10 mouse cellular contexts compared by ENCODE assay signal in genomic region chrX:57431610-57432009, GRCm38 (mm10). TPM values are rescaled to one million over a fixed set of nuclear protein-coding genes. Genes with fewer than 3 reads are reported as not detected.
DNase-seq lines count a peak whose midpoint lies in the region; ATAC-seq and TF ChIP-seq lines count a peak whose summit lies in the region.
"Had no signal": no experiment of that assay in that cellular context is flagged by ENCODE, and none has a peak within 500 bp of the region (broad histone marks: within the 10 kb centered on the region; RNA-seq: fewer than 3 reads in every experiment).

No protein-coding gene starts in this region.

- H3K4me2 ChIP-seq in hindbrain, postnatal 0 days (ENCODE audit: low read depth, low read length), result no peak overlapping the region
- no peak overlapping the region for H3K4me2 ChIP-seq in hindbrain, embryonic 12.5 days (replicated peaks)
- H3K4me2 ChIP-seq in midbrain, embryonic 11.5 days, result no peak overlapping the region
- H3K4me2 ChIP-seq in midbrain, embryonic 15.5 days, result no peak overlapping the region
- H3K4me2 ChIP-seq: limb, embryonic 12.5 days had no signal

- H3K9me3 ChIP-seq in hindbrain, postnatal 0 days (ENCODE audit: low read length), result no peaks in the 10 kb centered on the region
- no peaks in the 10 kb centered on the region for H3K9me3 ChIP-seq in hindbrain, embryonic 12.5 days (replicated peaks)
- H3K9me3 ChIP-seq in midbrain, embryonic 11.5 days (ENCODE audit: control insufficient read depth, low read length), result no peaks in the 10 kb centered on the region
- no peaks in the 10 kb centered on the region for H3K9me3 ChIP-seq in midbrain, embryonic 15.5 days
- H3K9me3 ChIP-seq: forebrain, embryonic 10.5 days; limb, embryonic 12.5 days had no signal

- H3K36me3 ChIP-seq in hindbrain, postnatal 0 days (ENCODE audit: insufficient read depth, low read length), result no peaks in the 10 kb centered on the region
- H3K36me3 ChIP-seq in hindbrain, embryonic 12.5 days, result no peaks in the 10 kb centered on the region
- H3K36me3 ChIP-seq in midbrain, embryonic 11.5 days (ENCODE audit: control insufficient read depth, insufficient read depth, low read length), result no peaks in the 10 kb centered on the region
- no peaks in the 10 kb centered on the region for H3K36me3 ChIP-seq in midbrain, embryonic 15.5 days (replicated peaks)
- H3K36me3 ChIP-seq: forebrain, embryonic 10.5 days; limb, embryonic 12.5 days had no signal

- no peak overlapping the region for H3K9ac ChIP-seq in hindbrain, postnatal 0 days (replicated peaks; ENCODE audit: low read length)
- H3K9ac ChIP-seq in hindbrain, embryonic 12.5 days, result no peak overlapping the region
- H3K9ac ChIP-seq in midbrain, embryonic 11.5 days (ENCODE audit: low read length), result no peak overlapping the region
- H3K9ac ChIP-seq in midbrain, embryonic 15.5 days, result no peak overlapping the region
- H3K9ac ChIP-seq: limb, embryonic 12.5 days had no signal

- ATAC-seq in hindbrain, postnatal 0 days, result no peak
- no peak for ATAC-seq in hindbrain, embryonic 12.5 days (ENCODE audit: low FRiP score)
- no peak for ATAC-seq in midbrain, embryonic 11.5 days (ENCODE audit: low FRiP score)
- no peak for ATAC-seq in midbrain, embryonic 15.5 days (replicated peaks)

- no peak overlapping the region for H3K4me3 ChIP-seq in hindbrain, postnatal 0 days (ENCODE audit: low read length)
- H3K4me3 ChIP-seq in hindbrain, embryonic 12.5 days, result no peak overlapping the region
- H3K4me3 ChIP-seq in midbrain, embryonic 11.5 days (ENCODE audit: low read depth, low read length), result no peak overlapping the region
- H3K4me3 ChIP-seq in midbrain, embryonic 15.5 days, result no peak overlapping the region
- H3K4me3 ChIP-seq: forebrain, embryonic 10.5 days; limb, embryonic 12.5 days had no signal

- TF ChIP-seq CTCF in hindbrain, postnatal 0 days (IDR thresholded peaks at IDR 0.05; ENCODE audit: low read depth), result peak; percentile 60
- no peak for TF ChIP-seq CTCF in brain, embryonic 14.5 days (IDR thresholded peaks at IDR 0.05; ENCODE audit: borderline replicate concordance, extremely low read depth, insufficient read depth, insufficient read length)

- DNase-seq in hindbrain, postnatal 0 days (ENCODE audit: low spot score), result peak; percentile 61
- DNase-seq in midbrain, embryonic 11.5 days (ENCODE audit: low spot score, missing footprints), result peak; percentile 87
- DNase-seq in brain, embryonic 14.5 days (ENCODE audit: low read depth), result peak; percentile 32
- no peak for DNase-seq in testis, postnatal 14 days (ENCODE audit: low spot score)
- no peak for DNase-seq in layer of hippocampus, postnatal 25 days (ENCODE audit: extremely low spot score in 1 of 2, low spot score in 1 of 2)

- H3K27me3 ChIP-seq in hindbrain, postnatal 0 days (ENCODE audit: insufficient read depth, low read length), result no peaks in the 10 kb centered on the region
- H3K27me3 ChIP-seq in hindbrain, embryonic 12.5 days, result no peaks in the 10 kb centered on the region
- no peaks in the 10 kb centered on the region for H3K27me3 ChIP-seq in midbrain, embryonic 11.5 days (ENCODE audit: control insufficient read depth, insufficient read depth, low read length)
- H3K27me3 ChIP-seq in midbrain, embryonic 15.5 days (replicated peaks), result no peaks in the 10 kb centered on the region
- H3K27me3 ChIP-seq: limb, embryonic 12.5 days had no signal

- no peaks in the 10 kb centered on the region for H3K4me1 ChIP-seq in hindbrain, postnatal 0 days (ENCODE audit: insufficient read depth, low read length)
- H3K4me1 ChIP-seq in hindbrain, embryonic 12.5 days, result no peaks in the 10 kb centered on the region
- H3K4me1 ChIP-seq in midbrain, embryonic 11.5 days (ENCODE audit: control insufficient read depth, insufficient read depth, low read length), result no peaks in the 10 kb centered on the region
- no peaks in the 10 kb centered on the region for H3K4me1 ChIP-seq in midbrain, embryonic 15.5 days
- H3K4me1 ChIP-seq: forebrain, embryonic 10.5 days; limb, embryonic 12.5 days had no signal

- H3K27ac ChIP-seq in hindbrain, postnatal 0 days, result no peak overlapping the region
- H3K27ac ChIP-seq in hindbrain, embryonic 12.5 days, result no peak overlapping the region
- H3K27ac ChIP-seq in midbrain, embryonic 11.5 days (ENCODE audit: low read depth, low read length), result no peak overlapping the region
- no peak overlapping the region for H3K27ac ChIP-seq in midbrain, embryonic 15.5 days
- H3K27ac ChIP-seq: forebrain, embryonic 10.5 days; limb, embryonic 12.5 days had no signal

- no peak for TF ChIP-seq POLR2A in brain, embryonic 14.5 days (IDR thresholded peaks at IDR 0.05; ENCODE audit: borderline replicate concordance, extremely low read depth, insufficient read depth, insufficient read length, poor library complexity, severe bottlenecking)

- 16% methylated on average over 2 of the region's 2 CpGs for WGBS in hindbrain, postnatal 0 days
- WGBS in hindbrain, embryonic 12.5 days, result 10% methylated on average over 2 of the region's 2 CpGs
- WGBS in midbrain, embryonic 11.5 days, result 20% methylated on average over 2 of the region's 2 CpGs
- 4% methylated on average over 2 of the region's 2 CpGs for WGBS in midbrain, embryonic 15.5 days

RNA-seq across cellular contexts. Expression of gene Gm364, which starts 22.7 kb away (rescaled TPM):
- not detected in 2 replicates for total RNA-seq in hindbrain, postnatal 0 days (2014; rRNA removed)
- 0.06 TPM in 1 of 2 replicates, not detected in the other for polyA plus RNA-seq in hindbrain, postnatal 0 days (2015; fragmentation: Nextera tagmentation; extraction: Ambion mirVana)
- not detected in 2 replicates for polyA plus RNA-seq in hindbrain, embryonic 12.5 days (2016; fragmentation: Nextera tagmentation; extraction: Ambion mirVana)
- polyA plus RNA-seq in midbrain, embryonic 11.5 days (2014; fragmentation: Nextera tagmentation; extraction: Ambion mirVana), result not detected in 2 replicates
- polyA plus RNA-seq in midbrain, embryonic 15.5 days (2015; fragmentation: Nextera tagmentation; extraction: Ambion mirVana), result not detected in 2 replicates
- polyA plus RNA-seq in brain, embryonic 14.5 days (2012; rRNA removed), result not detected in 2 replicates
- total RNA-seq in layer of hippocampus, postnatal 25 days (2021), result not detected
- total RNA-seq: hematopoietic stem cell, adult 5-6 weeks had no signal
- polyA plus RNA-seq: forebrain, embryonic 10.5 days; limb, embryonic 12.5 days had no signal

RNA-seq across cellular contexts. Expression of gene Rbmx, which starts 38.8 kb away (rescaled TPM):
- 81.8 and 86.3 TPM in 2 replicates for total RNA-seq in hindbrain, postnatal 0 days (2014; rRNA removed)
- 110 and 117 TPM in 2 replicates for polyA plus RNA-seq in hindbrain, postnatal 0 days (2015; fragmentation: Nextera tagmentation; extraction: Ambion mirVana)
- 245 and 255 TPM in 2 replicates for polyA plus RNA-seq in hindbrain, embryonic 12.5 days (2016; fragmentation: Nextera tagmentation; extraction: Ambion mirVana)
- polyA plus RNA-seq in midbrain, embryonic 11.5 days (2014; fragmentation: Nextera tagmentation; extraction: Ambion mirVana), result 282 and 296 TPM in 2 replicates
- 172 and 183 TPM in 2 replicates for polyA plus RNA-seq in midbrain, embryonic 15.5 days (2015; fragmentation: Nextera tagmentation; extraction: Ambion mirVana)
- polyA plus RNA-seq in brain, embryonic 14.5 days (2012; rRNA removed), result 191 and 229 TPM in 2 replicates
- 10 to 100 TPM; 55.0 to 68.0 TPM for total RNA-seq in layer of hippocampus, postnatal 25 days (2021)

Comparison
In these comparisons a context has a peak if more than half of its experiments do, and no peak if none do; other contexts are left out.
1. DNase-seq: peak in hindbrain, postnatal 0 days (single experiment), midbrain, embryonic 11.5 days (single experiment) and brain, embryonic 14.5 days (single experiment); none in testis, postnatal 14 days (single experiment) and layer of hippocampus, postnatal 25 days (0 of 2).